Mouse (Mus musculus) hindbrain, embryonic 16.5 days (tissue): Measurements from ENCODE around the gene Eif4a3. TPM values are rescaled to one million over a fixed set of nuclear protein-coding genes. Genes with fewer than 3 reads are reported as not detected.
"Not testable (repeated sequence)": the region's sequence is repeated elsewhere in the genome, so short reads cannot be mapped to it uniquely, and the experiment has no call there.

ENCODE experiments used
- ATAC-seq: fragments of 200-750 bp; cut with Nextera tagmentation; 2 replicates; pipeline ENCODE4 v1.8.0; 2017; ENCODE audit warnings: moderate TSS enrichment, moderate library complexity
- H3K27ac ChIP-seq: fragments of 300-500 bp; sonication (generic); 2 replicates; pipeline ENCODE4 v1.5.1; 2014; ENCODE audit warnings: low read depth, mild to moderate bottlenecking, control low read depth, low read length, moderate library complexity
- H3K27me3 ChIP-seq: fragments of 300-500 bp; sonication (generic); replicated peaks from 2 replicates; pipeline ENCODE4 v1.6.1; 2014; ENCODE audit warnings: low read length; ENCODE audit not compliant: control insufficient read depth, insufficient read depth
- H3K36me3 ChIP-seq: fragments of 300-500 bp; sonication (generic); 2 replicates; pipeline ENCODE4 v1.6.1; 2014; ENCODE audit warnings: mild to moderate bottlenecking, low read length, moderate library complexity, mixed read lengths; ENCODE audit not compliant: control insufficient read depth, insufficient read depth
- H3K4me1 ChIP-seq: fragments of 300-500 bp; sonication (generic); 2 replicates; pipeline ENCODE4 v1.6.1; 2014; ENCODE audit warnings: low read depth, low read length; ENCODE audit not compliant: control insufficient read depth, insufficient read depth
- H3K4me2 ChIP-seq: fragments of 300-500 bp; sonication (generic); 2 replicates; pipeline ENCODE4 v1.6.1; 2014; ENCODE audit warnings: mild to moderate bottlenecking, low read length, control low read depth, moderate library complexity
- H3K4me3 ChIP-seq: fragments of 300-500 bp; sonication (generic); 2 replicates; pipeline ENCODE4 v1.5.1; 2014; ENCODE audit warnings: mild to moderate bottlenecking, low read length, control low read depth, moderate library complexity
- H3K9ac ChIP-seq: fragments of 300-500 bp; sonication (generic); 2 replicates; pipeline ENCODE4 v1.6.1; 2014; ENCODE audit warnings: low read depth, mild to moderate bottlenecking, control low read depth, low read length, moderate library complexity
- H3K9me3 ChIP-seq: fragments of 300-500 bp; sonication (generic); 2 replicates; pipeline ENCODE4 v1.6.1; 2014; ENCODE audit warnings: mild to moderate bottlenecking, low read length, moderate library complexity; ENCODE audit not compliant: control insufficient read depth
- WGBS: fragments of 180-500 bp; shearing (Covaris S2); extraction: QIAGEN DNeasy Blood & Tissue Kit; methylation state at CpG from one replicate; pipeline ENCODE4 v1.1.7; 2014; 5-methylcytosine and 5-hydroxymethylcytosine counted together
- polyA plus RNA-seq: library from polyadenylated mRNA; unstranded; fragments of >200 nt; fragmentation: Nextera tagmentation; extraction: Ambion mirVana; gene quantifications from 2 replicates; pipeline ENCODE4 v1.2.1, GENCODE M21; 2015

The Eif4a3 gene
- polyA plus RNA-seq, 1 experiment from 2014 or later: 243 TPM

GRCm38 (mm10) chr11:119258572-119259322 is 41.1 kb downstream of the Eif4a3 start:
- H3K4me1 ChIP-seq: no peaks in the 10 kb centered on the region
- peak overlapping the region; percentile 32 for H3K4me3 ChIP-seq
- H3K9me3 ChIP-seq: no peaks in the 10 kb centered on the region
- 62% methylated on average over 23 of the region's 23 CpGs for WGBS
- peak overlapping the region; percentile 49 for H3K9ac ChIP-seq
- H3K27me3 ChIP-seq: no peaks in the 10 kb centered on the region
- H3K27ac ChIP-seq: peak overlapping the region; percentile 71
- peak; percentile 77 for ATAC-seq
- peak overlapping the region; percentile 55 for H3K4me2 ChIP-seq
- no peaks in the 10 kb centered on the region for H3K36me3 ChIP-seq

DNA sequence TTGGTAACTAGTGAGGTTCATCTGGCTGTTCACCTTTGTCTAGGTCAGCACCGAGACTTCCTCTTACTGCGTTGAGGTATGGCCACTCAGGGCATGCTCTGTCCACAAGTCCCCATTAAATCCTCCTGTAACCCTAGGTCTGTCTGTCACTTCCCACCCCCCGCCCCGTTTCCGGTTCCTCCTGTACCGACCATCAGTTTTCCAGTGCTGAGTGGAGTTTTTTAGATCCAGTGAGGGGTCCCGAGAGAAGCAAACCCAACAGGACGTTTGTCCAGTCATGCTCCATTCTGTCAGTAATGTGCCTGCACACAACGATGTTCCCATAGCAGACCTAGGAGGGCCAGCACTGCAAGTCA is 41.7 kb downstream of the Eif4a3 start:
- WGBS: 59% methylated on average over 9 of the region's 9 CpGs
- no peaks in the 10 kb centered on the region for H3K9me3 ChIP-seq
- H3K27me3 ChIP-seq: no peaks in the 10 kb centered on the region
- ATAC-seq: 0 out of 2 replicates have a peak, but pooled peaks have one; percentile 4
- H3K36me3 ChIP-seq: no peaks in the 10 kb centered on the region
- peaks cover 4% of the 10 kb centered on the region for H3K4me1 ChIP-seq
- peak overlapping the region; percentile 49 for H3K9ac ChIP-seq
- peak overlapping the region; percentile 32 for H3K4me3 ChIP-seq
- peak overlapping the region; percentile 55 for H3K4me2 ChIP-seq
- peak overlapping the region; percentile 71 for H3K27ac ChIP-seq

- not testable (repeated sequence) for H3K9me3 ChIP-seq, H3K4me3 ChIP-seq, H3K27ac ChIP-seq, H3K9ac ChIP-seq, ATAC-seq, H3K27me3 ChIP-seq, H3K4me2 ChIP-seq, H3K36me3 ChIP-seq
- peaks cover 13% of the 10 kb centered on the region for H3K4me1 ChIP-seq
- 87% methylated on average over 5 of the region's 5 CpGs for WGBS
Measured at GRCm38 (mm10) chr11:119256557-119256956, 43.3 kb downstream of the Eif4a3 start.

- ATAC-seq: peak; percentile 83
- H3K9me3 ChIP-seq: no peaks in the 10 kb centered on the region
- peak overlapping the region; percentile 36 for H3K4me3 ChIP-seq
- H3K36me3 ChIP-seq: no peaks in the 10 kb centered on the region
- H3K27ac ChIP-seq: no peak overlapping the region
- 7% methylated on average over 22 of the region's 22 CpGs for WGBS
- peaks cover 13% of the 10 kb centered on the region for H3K4me1 ChIP-seq
- H3K9ac ChIP-seq: peak overlapping the region; percentile 52
- H3K27me3 ChIP-seq: no peaks in the 10 kb centered on the region
- peak overlapping the region; percentile 57 for H3K4me2 ChIP-seq
Measured at GRCm38 (mm10) chr11:119252854-119253541, 46.9 kb downstream of the Eif4a3 start.

DNA sequence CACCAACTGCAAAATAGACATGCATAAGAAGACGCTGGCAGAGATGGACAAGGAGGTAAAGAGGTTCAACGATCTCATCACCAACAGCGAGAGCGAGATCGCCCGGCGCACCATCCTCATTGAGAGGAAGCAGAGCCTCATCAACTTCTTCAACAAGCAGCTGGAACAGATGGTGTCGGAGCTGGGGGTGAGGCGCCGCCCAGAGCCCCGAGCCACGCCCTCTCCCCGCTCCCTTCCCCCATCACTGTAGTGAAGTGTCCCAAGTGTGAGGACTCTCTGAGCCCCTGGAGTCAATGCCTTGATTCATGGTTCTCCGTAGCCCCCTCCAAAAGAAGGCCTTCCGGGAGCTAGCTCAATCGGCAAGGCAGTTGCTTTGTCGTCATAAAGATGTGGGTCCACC is 48.9 kb downstream of the Eif4a3 start:
- Histone ChIP-seq H3K4me1 (peaks cover 13% of the 10 kb centered on the region), H3K9ac (no peak overlapping the region), H3K4me3 (no peak overlapping the region), H3K36me3 (no peaks in the 10 kb centered on the region), H3K4me2 (no peak overlapping the region), H3K27me3 (no peaks in the 10 kb centered on the region), H3K9me3 (no peaks in the 10 kb centered on the region), H3K27ac (no peak overlapping the region)
- ATAC-seq: no peak
- WGBS: 69% methylated on average over 17 of the region's 17 CpGs

GRCm38 (mm10) chr11:119249011-119249410 is 50.9 kb downstream of the Eif4a3 start:
- Histone ChIP-seq H3K9me3 (no peaks in the 10 kb centered on the region), H3K4me3 (no peak overlapping the region), H3K4me2 (no peak overlapping the region), H3K27me3 (no peaks in the 10 kb centered on the region), H3K9ac (no peak overlapping the region), H3K4me1 (peaks cover 13% of the 10 kb centered on the region), H3K27ac (no peak overlapping the region), H3K36me3 (no peaks in the 10 kb centered on the region)
- no peak for ATAC-seq
- 40% methylated on average over 6 of the region's 6 CpGs for WGBS

GRCm38 (mm10) chr11:119245543-119245942 is 54.3 kb downstream of the Eif4a3 start:
- not testable (repeated sequence) for H3K4me1 ChIP-seq, H3K36me3 ChIP-seq, H3K4me2 ChIP-seq, H3K9ac ChIP-seq, H3K9me3 ChIP-seq, ATAC-seq, H3K27me3 ChIP-seq, H3K27ac ChIP-seq, H3K4me3 ChIP-seq
- 96% methylated on average over 6 of the region's 6 CpGs for WGBS

- Histone ChIP-seq H3K27ac (no peak overlapping the region), H3K9me3 (no peaks in the 10 kb centered on the region), H3K4me2 (no peak overlapping the region), H3K9ac (no peak overlapping the region), H3K27me3 (no peaks in the 10 kb centered on the region), H3K36me3 (no peaks in the 10 kb centered on the region), H3K4me3 (no peak overlapping the region), H3K4me1 (no peaks in the 10 kb centered on the region; the same call in 1 of the 2 replicates)
- 83% methylated on average over 12 of the region's 12 CpGs for WGBS
- ATAC-seq: no peak
Measured at GRCm38 (mm10) chr11:119239480-119239879, 60.4 kb downstream of the Eif4a3 start.
